Mouse (Mus musculus) yolk sac, embryonic 10.5 days (tissue): ENCODE results near the gene Tnfsfm13.
A peak's percentile ranks its signal among the peaks of the same experiment; 100 is the strongest.
"Not testable (repeated sequence)": the region's sequence is repeated elsewhere in the genome, so short reads cannot be mapped to it uniquely, and the experiment has no call there.

Experiments
- DNase-seq: peaks from one replicate; pipeline ENCODE4 v3.0.0-alpha.2; 2017; ENCODE audit warnings: low spot score

The Tnfsfm13 gene

GRCm38 (mm10) chr11:69695361-69696181 is at the start of gene Tnfsfm13, which contains the start of gene Tnfsf12:
Gene Tnfsfm13 (minus strand): TSS chr11:69696098.
Gene Tnfsf12 (minus strand): TSS chr11:69695849.
- peak; percentile 83 for DNase-seq

GRCm38 (mm10) chr11:69731408-69731807 is 35.5 kb upstream of the Tnfsfm13 start:
- not testable (repeated sequence) for DNase-seq

- DNase-seq = peak; percentile 17
Observed at GRCm38 (mm10) chr11:69729063-69729462, 33.2 kb upstream of the Tnfsfm13 start.

GRCm38 (mm10) chr11:69725951-69726350 is 30.1 kb upstream of the Tnfsfm13 start:
- DNase-seq = no peak

GRCm38 (mm10) chr11:69723074-69723473 is 27.2 kb upstream of the Tnfsfm13 start:
- DNase-seq = no peak

- DNase-seq = no peak
Observed at GRCm38 (mm10) chr11:69720852-69721251, 25.0 kb upstream of the Tnfsfm13 start.

GRCm38 (mm10) chr11:69719423-69719822 is 23.5 kb upstream of the Tnfsfm13 start:
- no peak for DNase-seq

- DNase-seq = peak; percentile 85
Observed at GRCm38 (mm10) chr11:69718661-69719060, 22.8 kb upstream of the Tnfsfm13 start.

GRCm38 (mm10) chr11:69716953-69717352 is 21.1 kb upstream of the Tnfsfm13 start:
- no peak for DNase-seq

- DNase-seq = peak; percentile 85
Observed at GRCm38 (mm10) chr11:69715929-69716328, 20.0 kb upstream of the Tnfsfm13 start.

- no peak for DNase-seq
Observed at GRCm38 (mm10) chr11:69715482-69715881, 19.6 kb upstream of the Tnfsfm13 start.

- DNase-seq = peak; percentile 81
Observed at GRCm38 (mm10) chr11:69714636-69715329, 18.9 kb upstream of the Tnfsfm13 start.

- DNase-seq = peak; percentile 63
Observed at GRCm38 (mm10) chr11:69712954-69713672, 17.2 kb upstream of the Tnfsfm13 start.

GRCm38 (mm10) chr11:69711082-69711481 is 15.2 kb upstream of the Tnfsfm13 start:
- DNase-seq = no peak

- no peak for DNase-seq
Observed at GRCm38 (mm10) chr11:69710470-69710869, 14.6 kb upstream of the Tnfsfm13 start.

GRCm38 (mm10) chr11:69709554-69710446 is 13.9 kb upstream of the Tnfsfm13 start:
- no peak for DNase-seq

- no peak for DNase-seq
Observed at GRCm38 (mm10) chr11:69708614-69709265, 12.8 kb upstream of the Tnfsfm13 start.

- no peak for DNase-seq
Observed at GRCm38 (mm10) chr11:69707873-69708381, 12.0 kb upstream of the Tnfsfm13 start.

GRCm38 (mm10) chr11:69707480-69707847 is 11.6 kb upstream of the Tnfsfm13 start:
- DNase-seq = no peak

- no peak for DNase-seq
Observed at GRCm38 (mm10) chr11:69706775-69707479, 11.0 kb upstream of the Tnfsfm13 start.
